Mouse (Mus musculus) right cerebral cortex, postnatal 25 days (tissue): ENCODE data around the gene Asic1.

Experiments
- DNase-seq: peaks from one replicate; pipeline ENCODE4 v3.0.0; 2022

Asic1 gene

DNA sequence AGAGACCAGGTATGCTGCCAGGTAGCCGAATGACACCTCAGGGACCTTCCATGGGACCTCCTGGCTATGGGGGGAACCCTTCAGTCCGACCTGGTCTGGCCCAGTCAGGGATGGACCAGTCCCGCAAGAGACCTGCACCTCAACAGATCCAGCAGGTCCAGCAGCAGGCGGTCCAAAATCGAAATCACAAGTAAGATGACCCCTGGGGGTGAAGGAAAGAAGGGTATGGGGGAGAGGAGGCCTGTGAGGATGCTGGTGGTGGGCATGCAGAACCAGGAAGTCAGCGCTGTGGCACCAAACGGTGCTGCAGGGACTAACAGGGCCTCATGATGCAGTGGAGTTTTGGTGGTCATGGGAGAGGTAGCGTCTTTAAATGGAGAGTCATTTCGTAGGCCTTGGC lies 32.9 kb downstream of the Asic1 start:
- no peak for DNase-seq

DNA sequence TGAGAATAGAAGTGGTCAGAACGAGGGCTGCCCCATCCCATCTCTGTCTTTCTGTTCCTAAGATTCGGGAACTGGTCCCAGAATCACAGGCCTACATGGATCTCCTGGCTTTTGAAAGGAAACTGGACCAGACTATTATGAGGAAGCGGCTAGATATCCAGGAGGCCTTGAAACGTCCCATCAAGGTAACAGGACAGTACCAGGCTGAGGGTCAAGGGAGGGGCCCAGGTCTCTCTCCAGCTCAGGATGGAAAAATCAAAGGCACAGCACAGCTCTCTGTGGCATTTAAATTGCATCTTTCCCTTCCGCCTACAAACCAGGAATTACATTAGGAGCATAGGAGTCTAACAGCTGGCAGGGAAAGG lies 33.5 kb downstream of the Asic1 start:
- no peak for DNase-seq

DNA sequence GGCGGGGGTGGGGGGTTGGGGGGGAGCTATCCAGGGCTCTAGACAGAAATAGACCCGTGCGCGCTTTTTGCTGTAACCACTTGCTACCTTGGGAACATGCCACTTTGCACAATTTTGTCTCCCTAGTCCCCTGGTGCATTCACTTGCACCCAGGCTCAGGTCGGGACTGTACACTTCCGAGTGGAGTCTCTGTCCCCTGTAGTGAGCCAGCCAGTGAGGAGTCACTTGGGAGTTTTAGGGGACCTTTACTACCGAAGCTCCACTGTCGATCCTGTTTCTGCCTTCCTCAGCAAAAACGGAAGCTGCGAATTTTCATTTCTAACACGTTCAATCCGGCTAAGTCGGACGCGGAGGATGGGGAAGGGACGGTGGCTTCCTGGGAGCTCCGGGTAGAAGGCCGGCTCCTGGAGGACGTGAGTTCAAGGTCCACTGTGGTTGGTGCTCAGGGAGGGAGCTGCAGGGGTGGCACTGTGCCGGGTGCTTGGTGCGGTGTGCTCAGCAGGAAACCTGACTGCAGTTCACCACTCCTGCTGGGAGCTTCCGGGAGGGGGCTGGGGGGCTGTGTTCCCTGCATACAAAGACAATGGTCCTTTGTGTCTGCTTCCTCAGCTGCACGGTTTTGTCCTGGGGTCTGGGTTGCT lies 34.0 kb downstream of the Asic1 start:
- DNase-seq: peak; percentile 53

DNA sequence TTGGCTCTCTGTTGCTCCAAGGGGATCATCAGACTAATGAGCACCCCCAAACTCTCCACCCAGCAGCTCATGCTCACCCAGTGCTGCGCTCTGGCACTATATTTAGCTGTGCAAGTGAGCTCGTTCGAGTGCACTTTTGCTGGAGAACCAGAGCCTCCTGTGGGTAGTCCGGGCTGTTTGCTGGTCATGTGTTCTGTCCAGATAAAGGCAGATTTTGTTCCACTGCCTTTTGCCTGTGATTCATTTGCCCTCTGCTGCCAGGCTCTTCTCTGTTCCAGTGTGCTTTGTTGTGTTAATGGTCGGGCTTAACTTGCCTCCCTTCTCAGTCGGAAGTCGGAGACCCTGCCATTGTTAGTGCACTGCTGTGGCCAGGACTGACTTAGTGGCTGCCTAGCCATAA lies 34.7 kb downstream of the Asic1 start:
- DNase-seq: no peak

DNA sequence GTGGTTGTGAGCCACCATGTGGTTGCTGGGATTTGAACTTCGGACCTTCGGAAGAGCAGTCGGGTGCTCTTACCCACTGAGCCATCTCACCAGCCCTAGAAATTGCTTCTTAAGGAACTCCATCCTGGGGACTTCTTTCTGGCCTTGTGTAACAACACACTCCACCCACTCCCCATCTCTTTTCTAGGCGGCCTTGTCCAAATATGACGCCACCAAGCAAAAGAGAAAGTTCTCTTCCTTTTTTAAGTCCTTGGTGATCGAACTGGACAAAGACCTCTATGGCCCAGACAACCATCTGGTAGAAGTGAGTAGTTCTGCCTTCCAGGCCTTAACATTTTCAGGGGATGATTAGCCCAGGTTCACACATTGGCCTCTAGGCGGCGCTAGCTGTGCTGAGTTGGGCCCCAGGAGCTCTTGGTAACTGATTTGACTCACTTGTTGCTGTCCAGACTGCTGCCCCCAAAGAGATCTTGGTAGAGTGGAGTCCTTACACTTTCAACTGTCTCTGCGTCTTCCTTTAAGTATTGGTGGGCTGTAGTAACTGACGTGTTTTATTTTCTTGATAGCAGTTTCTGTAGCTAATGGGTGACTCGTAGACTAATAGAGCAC lies 35.4 kb downstream of the Asic1 start, which contains the start of gene Gm17349:
Gene Gm17349, minus strand, starts transcription at position 51 of the 609 bp plus-strand sequence.
- DNase-seq: no peak

DNA sequence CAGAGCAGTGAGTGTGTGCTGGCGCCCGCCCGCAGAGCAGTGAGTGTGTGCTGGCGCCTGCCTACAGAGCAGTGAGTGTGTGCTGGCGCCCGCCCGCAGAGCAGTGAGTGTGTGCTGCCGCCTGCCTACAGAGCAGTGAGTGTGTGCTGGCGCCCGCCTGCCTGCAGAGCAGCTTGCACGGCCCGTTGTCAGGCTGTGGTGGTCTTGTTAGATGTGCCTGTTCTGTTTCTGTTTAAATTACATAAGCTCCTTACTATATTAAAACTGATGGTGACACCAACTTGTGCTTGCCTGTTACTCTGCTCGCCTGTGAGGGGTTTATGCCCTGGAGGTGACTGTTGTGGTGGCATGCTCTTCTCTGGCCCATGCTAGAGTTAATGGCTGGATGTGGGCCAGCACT lies 38.0 kb downstream of the Asic1 start:
- DNase-seq: no peak

DNA sequence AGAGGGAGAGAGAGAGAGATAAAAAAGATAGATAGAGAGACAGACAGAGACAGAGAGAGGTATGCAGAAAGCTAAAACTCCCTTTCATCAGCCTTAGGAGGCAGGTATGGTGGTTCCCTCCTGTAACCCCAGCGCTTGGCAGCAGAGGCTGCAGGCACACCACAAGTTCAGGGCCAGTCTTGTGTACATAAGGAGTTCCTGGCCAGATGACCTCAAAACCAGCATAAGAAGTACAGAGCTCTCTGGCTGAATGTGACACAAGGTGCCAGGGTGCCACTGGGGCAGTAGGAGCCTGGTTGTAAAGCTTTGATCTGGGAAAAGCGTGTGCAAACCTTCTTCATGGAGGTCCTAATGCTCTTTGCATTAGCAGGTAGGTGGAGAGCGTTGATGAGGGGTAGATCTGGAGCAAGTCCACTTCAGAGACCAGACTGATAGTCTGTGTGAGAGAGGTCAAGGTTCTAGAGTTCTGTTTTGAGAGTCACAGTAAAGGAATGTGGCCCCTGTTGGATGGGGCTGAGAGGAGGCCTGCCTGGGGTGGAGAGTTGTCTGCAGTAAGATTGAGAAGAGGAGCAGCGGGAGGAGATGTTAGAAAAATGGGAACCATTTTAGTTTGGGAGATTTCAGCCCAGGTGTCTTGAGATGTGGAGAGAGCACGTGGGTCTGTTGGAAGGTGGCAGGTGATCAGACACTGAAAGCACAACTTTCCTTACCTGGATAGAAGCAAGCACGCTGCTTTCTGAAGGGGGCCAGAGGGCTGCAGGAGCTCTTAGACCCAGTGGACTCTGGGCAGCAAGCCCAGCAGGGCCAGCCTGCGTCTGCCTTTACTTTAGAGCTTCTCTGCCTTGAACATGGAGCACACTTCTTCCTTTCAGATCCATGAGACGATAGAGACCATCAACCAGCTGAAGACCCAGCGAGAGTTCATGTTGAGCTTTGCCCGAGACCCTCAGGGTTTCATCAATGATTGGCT lies 40.3 kb downstream of the Asic1 start:
- DNase-seq: no peak

DNA sequence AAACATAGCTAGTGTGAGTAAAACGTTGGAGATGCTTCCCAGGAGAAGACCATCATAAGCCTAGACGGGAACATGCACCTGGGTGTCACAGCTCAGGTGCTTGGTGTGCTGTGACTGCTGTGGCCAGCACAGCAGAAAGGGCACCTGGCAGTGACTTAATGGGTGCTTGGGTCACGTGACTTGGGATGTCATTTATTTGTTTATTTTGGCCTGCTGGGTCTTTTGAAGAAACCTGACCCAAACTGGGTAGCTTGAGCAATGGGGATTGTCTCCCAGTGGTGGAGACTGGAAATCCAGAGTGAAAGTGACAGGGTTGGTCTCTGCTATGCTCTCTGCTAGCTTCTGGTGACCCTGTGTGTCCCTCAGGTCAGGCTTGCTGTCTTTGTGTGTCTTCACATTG lies 41.3 kb downstream of the Asic1 start:
- DNase-seq: no peak

DNA sequence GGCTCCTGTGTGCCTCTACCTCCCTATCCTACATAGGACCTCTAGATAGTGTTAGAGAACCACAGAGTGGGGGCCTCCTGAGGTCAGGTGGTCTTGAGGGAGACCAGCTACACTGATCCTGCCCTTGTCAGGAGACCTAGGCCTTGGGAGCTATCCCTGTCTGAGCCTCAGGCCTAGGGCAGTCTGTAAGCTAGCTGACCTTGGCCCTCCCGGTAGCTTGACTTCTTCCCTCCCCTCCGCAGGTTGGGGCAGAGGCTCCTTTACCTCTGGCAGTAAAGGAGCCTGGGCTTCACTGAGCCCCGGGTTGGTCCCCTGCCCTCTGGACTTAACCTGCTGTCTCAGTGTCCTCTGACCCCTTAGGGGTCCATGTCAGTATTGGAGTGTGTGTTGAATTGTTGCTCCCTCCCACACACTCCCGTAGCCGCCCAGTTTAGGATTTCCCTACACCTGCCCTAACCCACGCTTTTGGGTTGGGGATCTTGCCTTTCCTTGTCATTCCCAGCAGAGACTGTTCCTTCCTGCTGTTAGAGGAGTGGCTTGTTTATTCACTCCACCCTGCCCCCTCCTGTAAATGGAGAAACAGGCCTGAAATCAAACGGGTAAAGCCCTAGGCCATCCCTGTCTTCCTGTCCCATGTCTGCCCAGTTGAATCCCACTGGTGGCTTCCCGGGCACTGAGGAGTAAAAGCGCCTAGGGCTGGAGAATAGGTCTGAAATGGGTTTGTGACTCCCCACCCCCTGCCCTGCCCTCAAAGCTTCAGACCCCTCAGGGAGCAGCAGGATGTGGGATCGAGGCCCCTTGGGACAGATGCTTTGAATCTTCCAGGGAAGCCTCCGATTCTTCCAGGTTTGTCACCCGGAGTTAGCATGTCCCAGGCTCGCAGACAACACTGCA lies 42.7 kb downstream of the Asic1 start:
- DNase-seq: no peak

DNA sequence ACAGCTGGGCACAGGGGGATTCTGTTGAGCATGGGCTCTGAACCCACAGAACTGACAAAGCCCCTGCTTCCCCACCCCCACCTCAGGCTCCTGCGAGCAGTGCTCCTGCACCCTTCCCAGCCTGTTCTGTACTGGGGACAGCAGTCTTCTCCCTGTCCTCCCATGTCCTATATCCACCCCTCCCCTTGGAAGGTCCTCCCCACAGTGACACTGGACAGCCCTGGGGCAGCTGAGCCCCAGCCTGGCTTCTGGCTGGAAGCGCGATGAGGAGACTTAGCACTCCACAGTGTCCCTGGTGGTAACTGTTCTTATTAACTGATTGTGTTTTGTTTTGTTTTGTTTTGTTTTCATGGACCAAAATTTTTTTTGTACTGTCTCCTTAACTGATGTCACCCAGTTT lies 43.4 kb downstream of the Asic1 start:
- no peak for DNase-seq

DNA sequence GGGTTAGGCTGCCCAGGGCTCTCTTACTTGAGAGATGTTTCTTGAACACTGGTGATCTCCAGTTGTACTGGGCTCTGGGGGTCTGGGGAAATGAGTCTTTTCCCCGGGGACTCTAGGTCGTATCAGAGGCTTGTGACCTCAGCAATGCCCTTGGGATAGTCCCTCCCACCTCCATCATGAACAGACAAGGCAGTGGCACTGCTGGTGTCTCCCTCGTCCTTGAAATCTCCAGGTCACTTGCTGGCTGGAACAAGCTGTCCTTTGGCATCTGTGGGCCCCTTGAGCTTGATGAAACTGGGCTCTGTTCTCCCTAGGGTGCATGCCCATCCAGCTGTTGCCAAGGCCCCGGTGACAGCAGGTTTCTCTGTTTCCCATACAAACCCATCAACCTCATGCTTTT lies 44.0 kb downstream of the Asic1 start:
- no peak for DNase-seq

DNA sequence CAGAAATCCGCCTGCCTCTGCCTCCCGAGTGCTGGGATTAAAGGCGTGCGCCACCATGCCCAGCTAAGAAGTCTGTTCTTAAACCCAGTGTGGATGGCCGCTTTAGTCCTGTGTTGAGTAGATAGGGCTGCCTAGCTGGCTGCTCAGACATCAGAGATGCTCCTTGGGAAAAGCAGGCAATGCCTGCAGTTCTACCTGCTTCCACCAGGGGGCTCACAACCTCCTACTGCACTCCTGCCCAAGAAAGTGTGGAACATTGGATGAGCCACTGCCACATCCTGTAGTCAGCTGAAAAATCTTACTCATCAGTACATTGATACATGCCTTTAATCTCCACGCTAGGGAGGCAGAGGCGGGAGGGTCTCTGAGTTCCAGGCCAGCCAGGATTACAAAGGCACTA lies 44.7 kb downstream of the Asic1 start:
- DNase-seq: peak; percentile 89

DNA sequence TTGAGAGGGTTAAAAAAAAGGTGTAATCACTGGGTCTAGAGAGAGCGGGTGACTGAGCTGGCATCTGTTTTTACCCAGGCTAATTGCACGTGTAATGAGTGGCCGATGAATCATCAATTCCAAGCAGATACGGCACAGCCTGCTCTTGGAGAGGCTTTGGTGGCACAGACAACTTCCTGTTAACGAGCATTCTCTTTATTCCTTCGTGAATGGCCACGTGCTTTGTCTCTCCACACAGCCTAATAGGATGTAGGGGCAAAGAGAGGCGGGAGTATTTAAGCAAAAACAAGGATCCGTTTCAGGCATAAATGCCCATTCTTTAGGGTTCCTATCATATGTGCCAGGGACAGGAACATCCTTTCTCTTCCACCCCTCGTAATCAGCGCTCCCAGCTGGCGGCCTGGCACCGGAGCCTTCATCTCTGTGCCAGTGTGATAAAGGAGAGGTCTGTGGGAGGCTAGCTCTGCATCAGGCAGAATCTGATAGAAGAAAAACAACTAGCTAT lies 45.2 kb downstream of the Asic1 start:
- peak; percentile 75 for DNase-seq

DNA sequence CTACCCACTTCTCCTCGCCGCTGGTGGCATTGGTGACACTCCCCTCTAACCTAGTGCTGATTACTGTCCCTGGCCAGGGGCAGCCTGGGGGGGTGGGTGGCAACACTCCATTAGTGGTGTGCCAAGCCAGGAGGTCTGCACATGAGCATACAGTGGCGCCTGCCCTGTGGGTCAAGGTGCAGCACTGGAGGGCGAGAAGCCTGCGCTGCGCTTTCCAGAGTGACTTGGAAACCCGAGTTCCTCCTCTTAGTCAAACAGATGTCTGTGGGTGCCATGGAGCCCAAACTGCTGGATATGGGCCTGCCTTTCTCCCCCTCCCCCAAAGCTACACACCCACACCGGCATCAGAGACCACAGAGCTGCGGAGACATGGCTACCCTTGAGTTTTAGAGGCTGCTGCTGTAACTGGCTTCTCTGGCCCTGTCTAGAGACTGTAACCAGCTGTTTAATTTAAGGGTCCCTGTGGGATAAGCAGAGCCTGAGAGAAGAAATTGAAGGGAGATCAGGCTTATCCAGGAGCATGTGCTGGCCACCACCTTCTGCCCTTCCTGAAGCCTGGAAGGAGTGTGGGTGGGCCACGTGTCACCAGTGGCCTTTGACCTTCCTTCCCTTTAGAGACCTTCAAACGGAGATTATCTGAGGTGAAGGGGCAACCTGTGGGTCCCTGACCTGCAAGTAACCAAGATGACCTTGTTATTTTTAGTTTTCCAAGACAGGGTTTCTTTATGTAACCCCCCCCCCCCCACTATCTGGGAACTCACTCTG lies 46.0 kb downstream of the Asic1 start:
- no peak for DNase-seq

DNA sequence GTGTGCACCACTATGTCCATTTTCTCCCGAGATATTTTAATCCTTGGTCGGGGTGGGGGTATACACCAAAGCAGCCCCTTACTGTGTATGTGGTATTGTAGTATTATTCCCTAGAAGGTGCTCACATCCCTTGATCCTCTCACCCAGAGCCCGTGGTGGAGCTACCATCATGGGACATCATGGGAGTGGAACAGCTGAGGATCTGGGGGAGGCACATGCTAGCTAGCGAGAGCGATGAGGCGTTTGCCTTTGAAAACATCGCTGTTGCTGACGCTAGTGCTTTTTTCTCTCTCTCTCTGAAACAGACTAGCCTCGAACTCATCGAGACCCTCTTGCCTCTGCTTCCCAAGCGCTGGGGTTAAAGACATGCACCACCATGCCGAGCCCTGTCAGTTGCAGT lies 46.6 kb downstream of the Asic1 start:
- no peak for DNase-seq

DNA sequence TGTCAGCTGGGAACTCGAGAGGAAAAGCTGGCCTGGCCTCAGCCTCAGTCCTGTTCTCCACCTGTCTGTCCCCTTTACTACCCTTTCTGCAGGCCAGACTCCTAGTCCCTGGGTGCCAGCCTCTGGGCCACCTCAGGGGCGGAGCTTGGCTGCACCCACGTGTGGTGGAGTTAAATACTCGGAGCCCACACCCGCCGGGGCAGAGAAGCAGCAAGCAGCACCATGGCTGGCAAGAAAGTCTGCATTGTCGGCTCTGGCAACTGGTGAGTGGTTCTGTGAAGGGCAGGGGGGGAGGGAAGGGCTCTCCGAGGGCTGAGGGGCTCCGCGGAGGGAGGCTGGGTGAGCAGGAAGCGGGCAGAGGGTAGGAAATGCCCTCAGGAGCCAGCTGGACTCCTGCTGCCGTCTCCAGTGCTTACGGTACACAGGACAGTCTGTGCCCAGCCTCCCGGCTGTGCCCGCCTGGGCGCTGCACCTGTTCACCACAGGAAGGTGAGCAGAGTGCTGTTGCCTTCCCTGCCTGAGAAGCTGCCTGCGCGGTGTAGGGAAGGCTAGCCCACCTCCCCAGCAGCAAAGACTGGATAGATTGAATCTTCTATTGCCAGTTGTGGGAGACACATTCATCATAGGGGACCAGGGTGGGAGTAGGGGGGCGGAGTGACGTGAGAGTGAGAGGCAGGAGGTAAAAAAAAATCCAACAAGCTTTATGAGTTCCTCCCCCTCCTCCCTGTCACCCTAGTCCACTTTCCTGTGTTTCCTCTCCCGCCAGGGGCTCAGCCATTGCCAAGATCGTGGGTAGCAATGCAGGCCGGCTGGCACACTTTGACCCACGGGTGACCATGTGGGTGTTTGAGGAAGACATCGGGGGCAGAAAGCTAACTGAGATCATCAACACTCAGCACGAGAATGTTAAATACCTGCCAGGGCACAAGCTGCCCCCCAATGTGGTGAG lies 47.5 kb downstream of the Asic1 start, which contains the start of gene Gpd1:
Gene Gpd1, plus strand, starts transcription at position 130 of the 949 bp plus-strand sequence.
- DNase-seq: peak; percentile 77

DNA sequence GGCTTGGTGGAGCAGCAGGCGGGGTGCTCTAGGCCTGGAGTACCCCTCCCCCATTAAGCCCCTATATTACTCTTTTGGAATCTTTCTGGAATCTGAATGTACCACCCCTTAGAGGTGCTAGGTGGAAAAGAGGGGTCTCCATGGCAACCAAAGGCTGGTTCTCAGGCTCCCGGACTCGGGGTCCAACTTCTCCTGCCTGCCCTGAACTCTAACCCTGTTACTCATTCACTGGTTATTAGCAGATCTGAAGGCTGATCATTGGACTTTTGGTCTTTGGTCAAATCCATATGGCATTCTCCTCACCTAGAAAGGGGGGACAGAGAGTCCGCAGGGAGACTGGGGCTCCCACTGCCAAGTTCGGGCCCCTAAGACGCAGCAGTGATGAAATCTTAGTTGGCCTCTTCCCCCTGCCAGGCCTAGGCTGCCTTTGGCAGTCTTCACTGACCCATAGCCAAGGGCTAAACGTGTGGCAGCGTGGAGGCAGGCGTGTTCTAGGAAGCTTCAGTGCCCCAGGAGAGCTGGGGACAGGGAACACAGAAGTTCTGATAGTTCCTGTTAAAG lies 48.4 kb downstream of the Asic1 start:
- no peak for DNase-seq

DNA sequence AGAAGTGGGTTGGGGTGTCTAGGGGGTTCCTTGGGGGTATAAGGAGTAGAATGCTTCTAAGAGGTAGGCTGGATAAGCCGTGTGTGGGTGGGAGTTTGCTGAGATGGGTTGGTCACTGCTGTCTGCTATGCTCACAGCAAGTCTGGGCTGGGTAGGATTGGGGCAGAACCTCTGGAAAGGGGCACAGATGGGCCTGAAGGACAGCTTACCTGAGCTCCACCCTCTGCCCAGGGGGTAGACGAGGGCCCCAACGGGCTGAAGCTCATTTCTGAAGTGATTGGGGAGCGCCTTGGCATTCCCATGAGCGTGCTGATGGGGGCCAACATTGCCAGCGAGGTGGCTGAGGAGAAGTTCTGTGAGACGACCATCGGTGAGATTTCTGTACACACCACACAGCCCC lies 49.7 kb downstream of the Asic1 start:
- no peak for DNase-seq

DNA sequence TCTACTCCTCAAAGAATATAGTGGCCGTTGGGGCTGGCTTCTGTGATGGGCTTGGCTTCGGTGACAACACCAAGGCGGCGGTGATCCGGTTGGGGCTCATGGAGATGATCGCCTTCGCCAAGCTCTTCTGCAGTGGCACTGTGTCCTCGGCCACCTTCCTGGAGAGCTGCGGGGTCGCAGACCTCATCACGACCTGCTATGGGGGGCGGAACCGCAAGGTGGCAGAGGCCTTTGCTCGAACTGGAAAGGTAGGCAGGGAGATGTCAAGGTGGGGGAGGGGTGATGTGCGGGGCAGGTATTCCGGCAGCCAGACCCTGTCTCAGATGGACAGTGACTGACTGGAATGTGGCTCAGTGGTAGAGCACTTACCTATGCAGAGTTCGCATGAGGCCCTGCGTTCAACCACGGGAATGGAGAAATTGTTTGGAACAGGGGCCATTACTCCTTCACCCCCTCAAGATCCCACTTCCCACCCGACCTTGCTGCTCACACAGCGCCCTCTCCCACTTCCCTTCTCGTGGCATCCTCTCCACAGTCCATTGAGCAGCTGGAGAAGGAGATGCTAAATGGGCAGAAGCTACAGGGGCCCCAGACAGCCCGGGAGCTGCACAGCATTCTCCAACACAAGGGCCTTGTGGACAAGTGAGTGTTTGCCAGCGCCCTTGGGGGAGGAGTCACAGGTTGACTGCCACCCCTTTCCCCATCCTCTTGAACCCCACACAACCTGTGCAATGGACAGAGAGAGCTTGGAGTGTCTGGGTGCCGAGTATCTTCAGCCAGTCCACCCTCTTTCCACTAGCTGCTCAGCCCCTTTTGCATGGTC lies 52.0 kb downstream of the Asic1 start:
- DNase-seq: no peak
